Mouse (Mus musculus) C2C12 (cell line): ENCODE measurements around the gene Cnn2.

ENCODE experiments used
- CTCF ChIP-seq: IDR thresholded peaks from one replicate; pipeline ENCODE4 v1.5.1; 2011; ENCODE audit not compliant: control insufficient read depth, insufficient read depth, insufficient read length
- MAX ChIP-seq: IDR thresholded peaks from one replicate; pipeline ENCODE4 v1.6.1; 2011; ENCODE audit warnings: mild to moderate bottlenecking, control low read depth
- USF1 ChIP-seq: IDR thresholded peaks from one replicate; pipeline ENCODE4 v1.6.1; 2011; ENCODE audit warnings: low read depth, mild to moderate bottlenecking, control low read depth, moderate library complexity

DNA sequence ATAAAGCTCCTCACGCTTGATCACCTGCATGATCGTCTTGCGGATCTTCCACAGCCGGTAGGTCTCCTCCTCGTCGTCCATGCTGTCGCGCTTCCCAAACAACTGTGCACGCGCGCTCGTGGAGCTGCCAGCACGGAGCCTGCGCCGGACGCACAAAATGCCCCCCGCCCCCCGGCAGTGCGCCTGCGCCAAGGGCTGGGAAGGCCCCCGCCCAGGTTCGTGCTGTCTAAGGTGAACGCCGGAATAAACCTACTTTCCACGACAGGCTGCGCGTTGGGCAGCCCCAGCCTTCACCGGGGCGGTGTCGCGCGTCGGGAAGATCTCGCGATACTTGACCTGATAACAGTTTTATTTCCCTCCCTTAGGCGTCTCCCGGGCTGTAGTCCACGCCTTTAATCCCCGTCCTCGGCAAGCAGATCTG lies 51.2 kb downstream of the Cnn2 start, which contains the start of gene Polr2e:
- TF ChIP-seq CTCF = no peak
- TF ChIP-seq USF1 = no peak
- TF ChIP-seq MAX = peak; percentile 100
